Mouse (Mus musculus): ENCODE data around the gene Lefty1. TPM values are rescaled to one million over a fixed set of nuclear protein-coding genes. Genes with fewer than 3 reads are reported as not detected.

The Lefty1 gene
- polyA plus RNA-seq, 1 experiment from 2014 or later: 0.25 TPM

- Histone ChIP-seq H3K4me3 (ENCODE audit: low read length) (no peak overlapping the region), H3K9me3 (ENCODE audit: control insufficient read depth, low read length) (no peaks in the 10 kb centered on the region), H3K27ac (ENCODE audit: low read depth, low read length) (no peak overlapping the region), H3K4me1 (ENCODE audit: control insufficient read depth, insufficient read depth, low read depth, low read length) (no peaks in the 10 kb centered on the region), H3K36me3 (ENCODE audit: control insufficient read depth, insufficient read depth, low read length) (peaks cover under 1% of the 10 kb centered on the region; the same call in 1 of the 2 replicates), H3K4me2 (ENCODE audit: low read length) (no peak overlapping the region), H3K9ac (ENCODE audit: low read depth, low read length) (no peak overlapping the region), H3K27me3 (replicated peaks; ENCODE audit: control insufficient read depth, insufficient read depth, low read length) (no peaks in the 10 kb centered on the region)
- no peak for ATAC-seq
- 55% methylated on average over 4 of the region's 4 CpGs for WGBS
These were observed 21.0 kb upstream of the Lefty1 start for GRCm38 (mm10) chr1:180913797-180914196.

DNA sequence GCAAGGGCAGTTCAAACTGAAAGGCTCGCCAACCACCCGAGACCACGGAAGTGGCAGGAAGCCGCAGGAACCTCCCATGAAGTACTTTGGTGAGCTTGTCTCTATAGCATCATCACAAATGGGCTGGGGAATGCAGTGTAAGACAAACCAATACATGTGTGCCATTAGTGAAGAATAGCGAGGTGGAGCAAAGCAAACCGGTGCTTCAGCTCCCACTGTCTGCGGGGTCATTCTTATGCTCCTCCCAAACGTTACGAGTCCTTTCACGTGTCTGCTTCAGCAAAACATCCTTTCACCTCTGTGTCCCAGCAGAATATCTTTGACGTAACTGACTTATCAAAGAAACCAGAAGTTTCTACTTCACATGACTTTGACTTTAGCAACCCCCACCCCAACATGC lies 18.4 kb upstream of the Lefty1 start:
- Histone ChIP-seq H3K27ac (ENCODE audit: low read depth, low read length) (no peak overlapping the region), H3K27me3 (replicated peaks; ENCODE audit: control insufficient read depth, insufficient read depth, low read length) (no peaks in the 10 kb centered on the region), H3K36me3 (ENCODE audit: control insufficient read depth, insufficient read depth, low read length) (no peaks in the 10 kb centered on the region), H3K9ac (ENCODE audit: low read depth, low read length) (no peak overlapping the region), H3K4me1 (ENCODE audit: control insufficient read depth, insufficient read depth, low read depth, low read length) (no peaks in the 10 kb centered on the region), H3K4me2 (ENCODE audit: low read length) (no peak overlapping the region), H3K9me3 (ENCODE audit: control insufficient read depth, low read length) (no peaks in the 10 kb centered on the region), H3K4me3 (ENCODE audit: low read length) (no peak overlapping the region)
- WGBS: 87% methylated on average over 11 of the region's 11 CpGs
- ATAC-seq: no peak

GRCm38 (mm10) chr1:180917053-180917452 lies 17.8 kb upstream of the Lefty1 start:
- Histone ChIP-seq H3K9me3 (ENCODE audit: control insufficient read depth, low read length) (no peaks in the 10 kb centered on the region), H3K4me1 (ENCODE audit: control insufficient read depth, insufficient read depth, low read depth, low read length) (no peaks in the 10 kb centered on the region), H3K4me3 (ENCODE audit: low read length) (no peak overlapping the region), H3K27ac (ENCODE audit: low read depth, low read length) (no peak overlapping the region), H3K9ac (ENCODE audit: low read depth, low read length) (no peak overlapping the region), H3K4me2 (ENCODE audit: low read length) (no peak overlapping the region), H3K36me3 (ENCODE audit: control insufficient read depth, insufficient read depth, low read length) (no peaks in the 10 kb centered on the region), H3K27me3 (replicated peaks; ENCODE audit: control insufficient read depth, insufficient read depth, low read length) (no peaks in the 10 kb centered on the region)
- WGBS: 67% methylated on average over 1 of the region's 1 CpGs
- ATAC-seq: no peak

GRCm38 (mm10) chr1:180919686-180920085 lies 15.1 kb upstream of the Lefty1 start:
- H3K36me3 ChIP-seq (ENCODE audit: control insufficient read depth, insufficient read depth, low read length): no peaks in the 10 kb centered on the region
- H3K4me1 ChIP-seq (ENCODE audit: control insufficient read depth, insufficient read depth, low read depth, low read length): no peaks in the 10 kb centered on the region
- no peaks in the 10 kb centered on the region for H3K27me3 ChIP-seq (replicated peaks; ENCODE audit: control insufficient read depth, insufficient read depth, low read length)
- H3K4me2 ChIP-seq (ENCODE audit: low read length): no peak overlapping the region
- no peak overlapping the region for H3K9ac ChIP-seq (ENCODE audit: low read depth, low read length)
- H3K4me3 ChIP-seq (ENCODE audit: low read length): no peak overlapping the region
- no peaks in the 10 kb centered on the region for H3K9me3 ChIP-seq (ENCODE audit: control insufficient read depth, low read length)
- no peak overlapping the region for H3K27ac ChIP-seq (ENCODE audit: low read depth, low read length)
- no peak for ATAC-seq
- WGBS: 35% methylated on average over 8 of the region's 8 CpGs

- Histone ChIP-seq H3K4me3 (ENCODE audit: low read length) (no peak overlapping the region), H3K9me3 (ENCODE audit: control insufficient read depth, low read length) (no peaks in the 10 kb centered on the region), H3K27ac (ENCODE audit: low read depth, low read length) (no peak overlapping the region), H3K9ac (ENCODE audit: low read depth, low read length) (no peak overlapping the region), H3K4me2 (ENCODE audit: low read length) (no peak overlapping the region), H3K27me3 (replicated peaks; ENCODE audit: control insufficient read depth, insufficient read depth, low read length) (no peaks in the 10 kb centered on the region), H3K4me1 (ENCODE audit: control insufficient read depth, insufficient read depth, low read depth, low read length) (no peaks in the 10 kb centered on the region), H3K36me3 (ENCODE audit: control insufficient read depth, insufficient read depth, low read length) (no peaks in the 10 kb centered on the region)
- whole genome bisulfite sequencing: 77% methylated on average over 6 of the region's 6 CpGs
- no peak for ATAC-seq
These were observed 12.4 kb upstream of the Lefty1 start for GRCm38 (mm10) chr1:180922273-180923048.

- H3K4me2 ChIP-seq (ENCODE audit: low read length): no peak overlapping the region
- H3K4me3 ChIP-seq (ENCODE audit: low read length): no peak overlapping the region
- no peaks in the 10 kb centered on the region for H3K36me3 ChIP-seq (ENCODE audit: control insufficient read depth, insufficient read depth, low read length)
- H3K27me3 ChIP-seq (replicated peaks; ENCODE audit: control insufficient read depth, insufficient read depth, low read length): no peaks in the 10 kb centered on the region
- H3K27ac ChIP-seq (ENCODE audit: low read depth, low read length): no peak overlapping the region
- H3K9me3 ChIP-seq (ENCODE audit: control insufficient read depth, low read length): no peaks in the 10 kb centered on the region
- 32% methylated on average over 2 of the region's 2 CpGs for WGBS
- H3K9ac ChIP-seq (ENCODE audit: low read depth, low read length): no peak overlapping the region
- no peak for ATAC-seq
- no peaks in the 10 kb centered on the region for H3K4me1 ChIP-seq (ENCODE audit: control insufficient read depth, insufficient read depth, low read depth, low read length)
These were observed 10.1 kb upstream of the Lefty1 start for GRCm38 (mm10) chr1:180924737-180925136.

DNA sequence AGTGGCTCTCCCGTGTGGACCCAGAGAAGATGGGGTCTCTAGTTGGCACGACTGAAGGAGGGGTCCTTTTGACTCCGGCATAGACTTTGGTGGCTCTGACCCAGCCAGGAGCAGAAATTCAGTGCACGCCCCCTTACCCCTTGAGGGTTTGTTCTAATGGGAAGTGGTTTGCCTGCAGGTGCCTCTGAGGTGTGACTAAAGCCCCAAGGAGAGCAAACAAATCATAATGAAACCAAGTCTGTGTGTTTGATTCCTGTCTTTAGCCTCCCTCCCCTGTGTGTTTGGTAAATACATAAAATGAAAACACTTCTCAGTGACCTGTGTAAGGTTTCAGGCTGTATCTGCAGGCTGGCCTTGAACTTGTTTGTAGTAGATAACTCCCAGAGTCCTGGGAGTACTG lies 8.5 kb upstream of the Lefty1 start:
- Histone ChIP-seq H3K27ac (ENCODE audit: low read depth, low read length) (no peak overlapping the region), H3K4me2 (ENCODE audit: low read length) (no peak overlapping the region), H3K4me1 (ENCODE audit: control insufficient read depth, insufficient read depth, low read depth, low read length) (no peaks in the 10 kb centered on the region), H3K27me3 (replicated peaks; ENCODE audit: control insufficient read depth, insufficient read depth, low read length) (no peaks in the 10 kb centered on the region), H3K9me3 (ENCODE audit: control insufficient read depth, low read length) (no peaks in the 10 kb centered on the region), H3K9ac (ENCODE audit: low read depth, low read length) (no peak overlapping the region), H3K4me3 (ENCODE audit: low read length) (no peak overlapping the region), H3K36me3 (ENCODE audit: control insufficient read depth, insufficient read depth, low read length) (no peaks in the 10 kb centered on the region)
- no peak for ATAC-seq
- 82% methylated on average over 4 of the region's 4 CpGs for WGBS

DNA sequence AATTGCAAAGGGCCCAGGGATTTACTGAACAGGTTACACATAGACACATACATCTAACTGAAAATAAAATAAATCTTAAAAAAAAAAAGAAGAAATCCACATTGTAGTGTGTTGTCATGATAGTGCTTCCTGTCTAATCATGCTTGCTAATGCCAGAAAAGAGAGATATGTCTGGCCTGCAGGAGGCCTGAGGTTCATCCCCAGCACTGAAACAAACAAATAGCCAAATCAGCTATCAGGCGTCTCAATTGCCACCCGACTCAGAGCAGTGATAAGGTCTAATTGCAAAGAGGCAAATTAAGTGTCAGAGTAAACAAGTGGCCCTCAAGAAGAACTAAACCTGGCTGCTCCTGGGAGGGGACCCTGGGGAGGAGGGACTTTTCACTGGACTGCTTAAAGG lies 5.2 kb upstream of the Lefty1 start:
- ATAC-seq: no peak
- 67% methylated on average over 2 of the region's 2 CpGs for WGBS
- no peak overlapping the region for H3K27ac ChIP-seq (ENCODE audit: low read depth, low read length)
- no peaks in the 10 kb centered on the region for H3K36me3 ChIP-seq (ENCODE audit: control insufficient read depth, insufficient read depth, low read length)
- no peaks in the 10 kb centered on the region for H3K9me3 ChIP-seq (ENCODE audit: control insufficient read depth, low read length)
- H3K4me3 ChIP-seq (ENCODE audit: low read length): no peak overlapping the region
- H3K4me1 ChIP-seq (ENCODE audit: control insufficient read depth, insufficient read depth, low read depth, low read length): no peaks in the 10 kb centered on the region
- H3K9ac ChIP-seq (ENCODE audit: low read depth, low read length): no peak overlapping the region
- H3K4me2 ChIP-seq (ENCODE audit: low read length): no peak overlapping the region
- peaks cover 6% of the 10 kb centered on the region for H3K27me3 ChIP-seq (replicated peaks; ENCODE audit: control insufficient read depth, insufficient read depth, low read length)

DNA sequence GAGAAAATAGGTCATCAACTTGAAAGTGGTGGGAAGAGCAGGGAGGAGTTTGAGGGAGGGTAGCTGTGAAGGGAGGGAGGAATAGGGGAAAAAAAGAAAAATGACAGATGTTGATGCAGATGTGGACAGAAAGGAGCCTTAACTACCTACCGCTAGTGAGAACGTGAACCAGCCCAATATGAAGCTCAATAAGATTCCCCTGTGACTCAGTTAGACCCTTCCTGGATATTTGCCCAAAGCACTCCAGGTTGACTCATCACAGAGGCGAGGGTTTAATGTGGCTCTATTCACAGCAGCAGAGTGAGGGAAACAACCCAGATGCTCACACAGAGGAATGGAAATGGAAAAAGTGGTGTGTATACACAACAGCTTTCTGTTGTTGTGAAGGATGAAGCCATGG lies 3.7 kb upstream of the Lefty1 start:
- H3K9me3 ChIP-seq (ENCODE audit: control insufficient read depth, low read length): no peaks in the 10 kb centered on the region
- H3K9ac ChIP-seq (ENCODE audit: low read depth, low read length): no peak overlapping the region
- H3K4me3 ChIP-seq (ENCODE audit: low read length): no peak overlapping the region
- H3K36me3 ChIP-seq (ENCODE audit: control insufficient read depth, insufficient read depth, low read length): no peaks in the 10 kb centered on the region
- no peak overlapping the region for H3K27ac ChIP-seq (ENCODE audit: low read depth, low read length)
- H3K4me2 ChIP-seq (ENCODE audit: low read length): no peak overlapping the region
- no peaks in the 10 kb centered on the region for H3K4me1 ChIP-seq (ENCODE audit: control insufficient read depth, insufficient read depth, low read depth, low read length)
- ATAC-seq: no peak
- peaks cover 21% of the 10 kb centered on the region for H3K27me3 ChIP-seq (replicated peaks; ENCODE audit: control insufficient read depth, insufficient read depth, low read length)
- 52% methylated on average over 3 of the region's 3 CpGs for WGBS

Data from hindbrain, embryonic 16.5 days (tissue).